Mouse (Mus musculus) hindbrain, embryonic 15.5 days (tissue): ENCODE results near the gene Ccdc149. TPM values are rescaled to one million over a fixed set of nuclear protein-coding genes. Genes with fewer than 3 reads are reported as not detected.

Experiments
- ATAC-seq: fragments of 200-750 bp; cut with Nextera tagmentation; 2 replicates; pipeline ENCODE4 v1.8.0; 2017; ENCODE audit warnings: low read depth, moderate number of reproducible peaks, moderate TSS enrichment; ENCODE audit not compliant: low FRiP score
- H3K27ac ChIP-seq: fragments of 300-500 bp; sonication (generic); replicated peaks from 2 replicates; pipeline ENCODE4 v1.5.1; 2015; ENCODE audit warnings: mild to moderate bottlenecking, inconsistent platforms
- H3K27me3 ChIP-seq: fragments of 300-500 bp; sonication (generic); 2 replicates; pipeline ENCODE4 v1.6.1; 2015; ENCODE audit warnings: control low read depth, inconsistent platforms
- H3K36me3 ChIP-seq: fragments of 300-500 bp; sonication (generic); 2 replicates; pipeline ENCODE4 v1.6.1; 2015; ENCODE audit warnings: control low read depth, inconsistent platforms
- H3K4me1 ChIP-seq: fragments of 300-500 bp; sonication (generic); replicated peaks from 2 replicates; pipeline ENCODE4 v1.6.1; 2015; ENCODE audit warnings: control low read depth, inconsistent platforms
- H3K4me2 ChIP-seq: fragments of 300-500 bp; sonication (generic); 2 replicates; pipeline ENCODE4 v1.6.1; 2015; ENCODE audit warnings: moderate library complexity, mild to moderate bottlenecking, inconsistent platforms
- H3K4me3 ChIP-seq: fragments of 300-500 bp; sonication (generic); 2 replicates; pipeline ENCODE4 v1.5.1; 2015; ENCODE audit warnings: mild to moderate bottlenecking, inconsistent platforms
- H3K9ac ChIP-seq: fragments of 300-500 bp; sonication (generic); 2 replicates; pipeline ENCODE4 v1.6.1; 2015; ENCODE audit warnings: inconsistent platforms
- H3K9me3 ChIP-seq: fragments of 300-500 bp; sonication (generic); 2 replicates; pipeline ENCODE4 v1.6.1; 2016; ENCODE audit warnings: control low read depth, inconsistent platforms
- WGBS: fragments of 180-500 bp; shearing (Covaris S2); methylation state at CpG from one replicate; pipeline ENCODE4 v1.1.7; 2015; 5-methylcytosine and 5-hydroxymethylcytosine counted together
- polyA plus RNA-seq: library from polyadenylated mRNA; unstranded; fragments of >200 nt; fragmentation: Nextera tagmentation; extraction: Ambion mirVana; gene quantifications from 2 replicates; pipeline ENCODE4 v1.2.1, GENCODE M21; 2015

The Ccdc149 gene
- polyA plus RNA-seq, 1 experiment from 2014 or later: 14.3 TPM

- H3K4me2 ChIP-seq: peak overlapping the region; percentile 39
- 0 out of 2 replicates have a peak overlapping the region, but pooled peaks have one; percentile 2 for H3K4me3 ChIP-seq
- peak; percentile 54; the same call in 1 of the 2 replicates for ATAC-seq
- H3K27me3 ChIP-seq: no peaks in the 10 kb centered on the region
- peaks cover 14% of the 10 kb centered on the region for H3K4me1 ChIP-seq
- 53% methylated on average over 62 of the region's 63 CpGs for WGBS
- H3K27ac ChIP-seq: no peak overlapping the region
- H3K9ac ChIP-seq: no peak overlapping the region
- H3K9me3 ChIP-seq: no peaks in the 10 kb centered on the region
- no peaks in the 10 kb centered on the region for H3K36me3 ChIP-seq
Observed at GRCm38 (mm10) chr5:52367866-52368840, 103.2 kb downstream of the Ccdc149 start.

- WGBS: 94% methylated on average over 2 of the region's 2 CpGs
- H3K4me2 ChIP-seq: no peak overlapping the region
- H3K9ac ChIP-seq: no peak overlapping the region
- no peak overlapping the region for H3K27ac ChIP-seq
- H3K9me3 ChIP-seq: no peaks in the 10 kb centered on the region
- no peaks in the 10 kb centered on the region for H3K27me3 ChIP-seq
- no peaks in the 10 kb centered on the region for H3K36me3 ChIP-seq
- H3K4me3 ChIP-seq: no peak overlapping the region
- ATAC-seq: no peak
- peaks cover 17% of the 10 kb centered on the region for H3K4me1 ChIP-seq
Observed at GRCm38 (mm10) chr5:52366661-52367060, 104.7 kb downstream of the Ccdc149 start.

GRCm38 (mm10) chr5:52365930-52366329 is 105.4 kb downstream of the Ccdc149 start:
- Histone ChIP-seq H3K9me3 (no peaks in the 10 kb centered on the region), H3K4me1 (peaks cover 17% of the 10 kb centered on the region), H3K4me2 (no peak overlapping the region), H3K27ac (no peak overlapping the region), H3K4me3 (no peak overlapping the region), H3K27me3 (no peaks in the 10 kb centered on the region), H3K36me3 (no peaks in the 10 kb centered on the region), H3K9ac (no peak overlapping the region)
- 93% methylated on average over 5 of the region's 5 CpGs for WGBS
- no peak for ATAC-seq

GRCm38 (mm10) chr5:52364521-52364920 is 106.8 kb downstream of the Ccdc149 start:
- Histone ChIP-seq H3K4me1 (peaks cover 24% of the 10 kb centered on the region), H3K4me3 (no peak overlapping the region), H3K4me2 (no peak overlapping the region), H3K36me3 (no peaks in the 10 kb centered on the region), H3K9ac (no peak overlapping the region), H3K27ac (no peak overlapping the region), H3K27me3 (no peaks in the 10 kb centered on the region), H3K9me3 (no peaks in the 10 kb centered on the region)
- no peak for ATAC-seq
- 55% methylated on average over 5 of the region's 5 CpGs for WGBS

GRCm38 (mm10) chr5:52363468-52364150 is 107.7 kb downstream of the Ccdc149 start, which contains the start of gene Sod3:
TSS of gene Sod3 (plus strand) at chr5:52363791.
- Histone ChIP-seq H3K9me3 (no peaks in the 10 kb centered on the region), H3K4me3 (no peak within 1 kb of the TSS), H3K4me1 (peaks cover 22% of the 10 kb centered on the region), H3K9ac (no peak within 1 kb of the TSS), H3K27ac (no peak within 1 kb of the TSS), H3K36me3 (no peaks in the 10 kb centered on the region), H3K27me3 (no peaks in the 10 kb centered on the region), H3K4me2 (0 out of 2 replicates have a peak within 1 kb of the TSS, but pooled peaks have one; percentile 20)
- 20% methylated on average over 11 of the region's 11 CpGs for WGBS
- ATAC-seq: no peak

- WGBS: 52% methylated on average over 6 of the region's 6 CpGs
- Histone ChIP-seq H3K36me3 (no peaks in the 10 kb centered on the region), H3K27ac (no peak overlapping the region), H3K4me3 (no peak overlapping the region), H3K27me3 (no peaks in the 10 kb centered on the region), H3K9ac (no peak overlapping the region), H3K4me2 (no peak overlapping the region), H3K9me3 (no peaks in the 10 kb centered on the region), H3K4me1 (peaks cover 18% of the 10 kb centered on the region)
- ATAC-seq: 0 out of 2 replicates have a peak, but pooled peaks have one; percentile 51
Observed at GRCm38 (mm10) chr5:52362776-52363467, 108.4 kb downstream of the Ccdc149 start.

GRCm38 (mm10) chr5:52360286-52361049 is 110.9 kb downstream of the Ccdc149 start:
- Histone ChIP-seq H3K27me3 (no peaks in the 10 kb centered on the region), H3K27ac (no peak overlapping the region)

GRCm38 (mm10) chr5:52358120-52358519 is 113.2 kb downstream of the Ccdc149 start:
- Histone ChIP-seq H3K4me3 (no peak overlapping the region), H3K9me3 (no peaks in the 10 kb centered on the region), H3K27ac (no peak overlapping the region), H3K4me1 (peaks cover 10% of the 10 kb centered on the region; the same call in 1 of the 2 replicates), H3K4me2 (no peak overlapping the region), H3K9ac (no peak overlapping the region), H3K36me3 (no peaks in the 10 kb centered on the region), H3K27me3 (no peaks in the 10 kb centered on the region)
- no peak for ATAC-seq
- WGBS: 93% methylated on average over 6 of the region's 6 CpGs

More at GRCm38 (mm10) chr5:52360286-52361049, 110.9 kb downstream of the Ccdc149 start:
- Histone ChIP-seq H3K9me3 (no peaks in the 10 kb centered on the region), H3K4me2 (peak overlapping the region; percentile 4), H3K4me3 (no peak overlapping the region), H3K36me3 (no peaks in the 10 kb centered on the region), H3K4me1 (peaks cover 18% of the 10 kb centered on the region), H3K9ac (no peak overlapping the region)
- WGBS: 55% methylated on average over 21 of the region's 21 CpGs
- 0 out of 2 replicates have a peak, but pooled peaks have one; percentile 21 for ATAC-seq

GRCm38 (mm10) chr5:52357175-52357754 is 114.1 kb downstream of the Ccdc149 start:
- Histone ChIP-seq H3K27ac (no peak overlapping the region), H3K36me3 (no peaks in the 10 kb centered on the region), H3K9me3 (no peaks in the 10 kb centered on the region), H3K27me3 (no peaks in the 10 kb centered on the region), H3K4me1 (0 out of 2 replicates have a peak, but pooled peaks cover 7% of the 10 kb centered on the region), H3K9ac (no peak overlapping the region), H3K4me3 (no peak overlapping the region), H3K4me2 (no peak overlapping the region)
- no peak for ATAC-seq
- 54% methylated on average over 9 of the region's 9 CpGs for WGBS

- 0 out of 2 replicates have a peak, but pooled peaks cover 7% of the 10 kb centered on the region for H3K4me1 ChIP-seq
- no peak for ATAC-seq
- WGBS: 88% methylated on average over 7 of the region's 7 CpGs
Observed at GRCm38 (mm10) chr5:52355612-52356011, 115.7 kb downstream of the Ccdc149 start.

GRCm38 (mm10) chr5:52354441-52354840 is 116.9 kb downstream of the Ccdc149 start:
- H3K9me3 ChIP-seq: no peaks in the 10 kb centered on the region
- no peaks in the 10 kb centered on the region for H3K36me3 ChIP-seq
- H3K4me2 ChIP-seq: no peak overlapping the region
- no peaks in the 10 kb centered on the region for H3K4me1 ChIP-seq
- no peak overlapping the region for H3K27ac ChIP-seq
- H3K27me3 ChIP-seq: no peaks in the 10 kb centered on the region
- H3K9ac ChIP-seq: no peak overlapping the region
- ATAC-seq: no peak
- no peak overlapping the region for H3K4me3 ChIP-seq
- 72% methylated on average over 4 of the region's 4 CpGs for WGBS

More at GRCm38 (mm10) chr5:52355612-52356011, 115.7 kb downstream of the Ccdc149 start:
- Histone ChIP-seq H3K9ac (no peak overlapping the region), H3K27me3 (no peaks in the 10 kb centered on the region), H3K36me3 (no peaks in the 10 kb centered on the region), H3K9me3 (no peaks in the 10 kb centered on the region), H3K4me3 (no peak overlapping the region), H3K4me2 (no peak overlapping the region), H3K27ac (no peak overlapping the region)
